Mouse (Mus musculus) monocyte, adult 5-6 weeks (primary cell): Measurements from ENCODE around the gene Ccdc88a. TPM values are rescaled to one million over a fixed set of nuclear protein-coding genes. Genes with fewer than 3 reads are reported as not detected.
"Not testable (repeated sequence)": the region's sequence is repeated elsewhere in the genome, so short reads cannot be mapped to it uniquely, and the experiment has no call there.

Experiments used
- ATAC-seq: fragments of 153-309, 156-312 bp; replicated peaks from 2 replicates; pipeline ENCODE4 v1.8.0; 2017; ENCODE audit warnings: mild to moderate bottlenecking; ENCODE audit not compliant: low TSS enrichment, insufficient number of reproducible peaks, severe bottlenecking, poor library complexity, low FRiP score
- total RNA-seq: library from RNA; stranded (forward); fragments of 200-1000, 200-491, 200-594 nt; gene quantifications from 3 replicates; pipeline ENCODE4 v1.2.3, GENCODE M21; 2017

Gene Ccdc88a
- total RNA-seq, 1 experiment from 2014 or later, result 90.3 TPM

- no peak for ATAC-seq
Measured at GRCm38 (mm10) chr11:29423496-29423895, 50.0 kb downstream of the Ccdc88a start.

GRCm38 (mm10) chr11:29428774-29429173 is 55.3 kb downstream of the Ccdc88a start:
- no peak for ATAC-seq

- no peak for ATAC-seq
Measured at GRCm38 (mm10) chr11:29431011-29431410, 57.6 kb downstream of the Ccdc88a start.

- no peak for ATAC-seq
Measured at GRCm38 (mm10) chr11:29448741-29449140, 75.3 kb downstream of the Ccdc88a start.

- no peak for ATAC-seq
Measured at GRCm38 (mm10) chr11:29474676-29475075, 101.2 kb downstream of the Ccdc88a start.

- no peak for ATAC-seq
Measured at GRCm38 (mm10) chr11:29493135-29493534, 119.7 kb downstream of the Ccdc88a start.

GRCm38 (mm10) chr11:29496962-29497361 is 123.5 kb downstream of the Ccdc88a start:
- ATAC-seq, result no peak

GRCm38 (mm10) chr11:29503948-29504893 is 130.8 kb downstream of the Ccdc88a start:
- no peak for ATAC-seq

- no peak for ATAC-seq
Measured at GRCm38 (mm10) chr11:29504899-29505625, 131.6 kb downstream of the Ccdc88a start.

GRCm38 (mm10) chr11:29509421-29509820 is 136.0 kb downstream of the Ccdc88a start:
- ATAC-seq, result no peak

- no peak for ATAC-seq
Measured at GRCm38 (mm10) chr11:29512818-29513535, 139.5 kb downstream of the Ccdc88a start.

GRCm38 (mm10) chr11:29514325-29514681 is 140.8 kb downstream of the Ccdc88a start:
- peak; percentile 38; the same call in 1 of the 2 replicates for ATAC-seq

- peak; percentile 98 for ATAC-seq
Measured at GRCm38 (mm10) chr11:29514682-29515412, 141.4 kb downstream of the Ccdc88a start, which contains the start of gene Prorsd1. Prorsd1 (minus strand) TSS chr11:29515033.

GRCm38 (mm10) chr11:29525988-29526794 is 152.7 kb downstream of the Ccdc88a start, which contains the start of gene Mtif2:
Mtif2 (plus strand) TSS chr11:29526408.
- ATAC-seq, result peak; percentile 90

GRCm38 (mm10) chr11:29538201-29538600 is 164.7 kb downstream of the Ccdc88a start:
- ATAC-seq, result no peak

GRCm38 (mm10) chr11:29544225-29544945 is 170.9 kb downstream of the Ccdc88a start:
- no peak for ATAC-seq

- ATAC-seq, result not testable (repeated sequence)
Measured at GRCm38 (mm10) chr11:29545150-29545752, 171.8 kb downstream of the Ccdc88a start.
